Mouse (Mus musculus): ENCODE results near the gene Spg11. TPM values are rescaled to one million over a fixed set of nuclear protein-coding genes. Genes with fewer than 3 reads are reported as not detected.

The Spg11 gene
- 12.2 and 13.2 TPM in 2 replicates for total RNA-seq (2014; fragmentation: Nextera tagmentation)
- total RNA-seq (2017): 10.7 and 12.5 TPM in 2 replicates

DNA sequence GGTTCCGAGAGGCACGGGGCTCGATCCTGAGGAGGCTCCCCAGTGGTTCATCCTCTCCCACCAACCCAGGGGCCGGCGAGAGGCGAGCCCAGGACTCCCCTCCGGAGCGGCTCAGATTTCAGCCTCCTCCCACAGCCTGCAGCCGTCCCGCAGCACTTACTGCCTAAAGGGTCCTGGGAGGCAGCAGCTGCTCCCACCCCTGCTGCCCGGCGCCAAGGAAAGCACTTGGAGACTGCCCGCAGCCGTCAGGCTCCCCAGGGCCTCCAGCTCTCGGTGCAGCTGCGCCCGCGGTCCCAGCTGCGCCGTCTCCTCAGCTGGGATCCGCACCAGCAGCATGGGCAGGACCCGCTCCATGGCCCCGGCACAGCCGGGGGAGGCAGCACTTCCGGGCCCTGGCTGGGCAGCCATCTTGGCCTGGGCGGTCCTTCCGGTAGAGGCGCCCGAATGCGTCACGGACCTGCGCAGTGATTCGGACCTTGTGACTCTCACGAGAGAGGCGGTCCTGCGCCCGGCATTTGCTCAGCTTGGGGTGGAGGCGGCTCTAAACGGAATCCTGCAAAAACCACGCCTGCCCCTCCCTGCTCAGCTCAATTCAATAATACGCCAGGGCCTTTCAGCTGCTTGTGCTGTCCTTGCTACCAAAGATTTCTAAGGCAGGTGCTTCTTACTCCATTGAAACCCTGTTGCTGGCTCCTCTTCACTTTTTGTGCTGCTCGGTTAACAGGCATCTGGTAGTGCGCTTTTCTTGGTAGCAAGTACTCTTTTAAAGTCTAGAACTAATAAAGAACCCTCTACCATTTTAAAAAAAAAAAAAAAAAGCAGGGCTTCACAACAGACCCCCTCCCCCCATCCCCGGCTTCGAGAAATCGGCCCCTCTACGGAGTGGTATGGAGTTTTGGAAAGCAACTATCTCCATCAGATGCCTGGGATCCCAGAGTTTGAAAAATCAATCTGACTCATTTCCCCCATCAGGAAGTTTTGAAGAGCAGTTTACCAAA, at the start of gene Spg11:
TSS of gene Spg11 (minus strand) at position 426 of the 998 bp plus-strand sequence.
- peak; percentile 99 for ATAC-seq (replicated peaks; ENCODE audit: poor library complexity, severe bottlenecking)

DNA sequence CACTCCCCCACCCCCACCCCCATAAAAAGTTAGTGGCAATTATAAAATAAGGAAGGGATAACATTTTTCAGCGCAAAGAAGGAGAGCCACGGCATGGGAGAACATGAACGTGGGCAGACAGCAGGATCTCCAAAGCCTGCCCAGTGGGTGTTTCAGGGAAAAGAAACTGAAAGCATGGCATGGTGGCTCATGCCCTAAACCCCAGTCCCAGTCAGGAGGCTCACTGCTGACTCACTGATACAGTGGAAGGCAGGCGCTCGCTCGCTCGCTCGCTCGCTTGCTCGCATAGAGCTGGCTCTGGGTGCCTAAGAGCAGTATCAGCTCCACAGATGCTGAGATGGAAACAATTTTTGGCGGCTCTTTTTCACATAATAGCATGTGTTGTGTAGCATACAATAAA, 46.1 kb upstream of the Spg11 start:
- ATAC-seq (replicated peaks; ENCODE audit: poor library complexity, severe bottlenecking): peak; percentile 88

DNA sequence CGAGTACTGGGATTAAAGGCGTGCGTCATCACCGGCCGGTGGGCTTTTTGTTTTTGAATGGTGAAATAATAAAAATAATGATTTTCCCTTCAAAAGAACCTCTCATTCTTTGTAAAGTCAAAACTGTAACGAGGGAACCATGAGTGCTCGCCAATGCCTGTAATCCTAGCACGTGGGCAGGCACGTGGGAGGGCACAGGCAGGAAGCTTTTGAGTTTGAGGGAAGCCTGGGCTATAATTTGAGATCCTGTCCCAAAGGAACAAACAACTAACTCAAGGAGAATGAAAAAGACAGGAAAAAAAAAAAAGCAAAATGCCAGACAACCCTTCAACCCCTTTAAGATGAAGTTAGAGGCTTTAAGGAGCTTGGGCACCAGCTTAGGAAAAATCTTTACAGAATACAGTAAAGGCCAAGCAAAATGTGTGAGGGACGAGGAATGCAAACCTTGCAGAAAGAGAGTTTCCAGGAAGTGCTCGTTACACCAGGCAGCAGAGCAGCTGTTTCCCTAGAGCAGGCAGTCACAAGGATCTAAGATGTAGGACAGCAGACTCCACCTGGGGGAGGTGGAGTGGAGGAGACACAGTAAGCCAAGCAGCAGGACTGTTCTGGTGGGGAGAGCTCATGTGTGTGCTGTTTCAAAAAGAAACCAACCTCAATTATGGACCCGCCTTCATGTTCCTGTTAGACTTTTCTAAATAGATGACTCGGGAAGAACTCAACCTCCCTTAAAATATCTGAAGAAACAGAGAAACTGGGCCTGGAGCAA, 45.4 kb upstream of the Spg11 start:
- peak; percentile 41 for ATAC-seq (replicated peaks; ENCODE audit: poor library complexity, severe bottlenecking)

DNA sequence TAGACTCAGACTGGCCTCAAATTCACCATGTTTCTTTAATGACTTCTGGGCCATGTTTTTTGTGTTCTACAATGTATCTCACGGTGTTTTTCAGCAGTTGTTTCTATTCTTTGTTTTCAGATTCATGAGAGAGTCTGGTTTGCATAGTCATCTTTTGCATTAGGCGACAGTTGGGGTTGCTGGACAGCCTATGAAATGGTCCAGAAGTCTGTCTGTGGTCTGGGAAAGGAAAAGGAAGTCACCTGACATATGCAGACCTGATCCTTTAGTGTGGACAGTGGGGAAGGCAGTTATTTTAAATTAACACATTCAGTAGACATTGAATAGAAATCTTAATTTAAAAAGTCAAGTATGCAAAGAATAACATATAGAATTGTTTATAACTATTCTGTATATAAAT, 44.3 kb upstream of the Spg11 start:
- ATAC-seq (replicated peaks; ENCODE audit: poor library complexity, severe bottlenecking): 0 out of 2 replicates have a peak, but pooled peaks have one; percentile 19

DNA sequence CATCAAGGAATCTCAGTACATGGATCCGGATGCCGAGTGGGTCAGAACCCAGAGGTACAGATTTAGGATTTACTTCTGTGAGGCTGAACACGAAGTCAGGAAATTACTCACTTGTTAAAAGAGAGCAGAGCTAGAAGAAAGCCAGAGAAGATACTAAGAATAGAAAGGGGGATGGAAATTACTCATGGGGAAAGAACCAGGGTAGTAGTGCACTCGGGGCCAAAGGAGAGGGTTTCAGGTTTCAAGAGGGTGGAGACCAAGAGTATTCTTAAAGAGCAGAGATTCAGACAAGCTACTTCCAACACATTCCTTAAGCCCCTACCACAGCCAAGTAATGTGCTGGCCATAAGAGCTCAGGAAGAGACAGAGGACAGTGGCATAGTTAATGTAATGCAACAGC, 43.4 kb upstream of the Spg11 start:
- ATAC-seq (replicated peaks; ENCODE audit: poor library complexity, severe bottlenecking): no peak

DNA sequence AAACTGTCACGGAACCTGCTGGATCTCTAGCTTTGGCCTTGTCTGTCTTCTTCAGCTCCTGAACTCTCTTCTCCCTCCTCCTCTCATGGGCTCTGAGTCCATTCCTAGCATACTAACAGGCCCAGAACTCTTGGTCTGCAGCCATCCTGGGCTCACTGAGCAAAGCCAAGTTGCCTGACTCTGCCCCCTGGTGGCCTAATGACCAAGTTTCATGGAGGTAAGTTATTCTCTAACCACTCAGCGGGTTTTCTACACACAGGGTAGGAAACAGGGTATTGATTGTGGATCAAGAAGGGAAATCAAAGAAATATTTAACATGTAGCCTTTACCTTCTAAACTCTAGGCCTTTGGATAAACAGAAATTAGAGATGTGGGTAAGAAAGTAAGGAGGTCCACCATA, 42.5 kb upstream of the Spg11 start, which contains the start of gene Trim69:
TSS of gene Trim69 (plus strand) at position 21 of the 400 bp plus-strand sequence.
- peak; percentile 51 for ATAC-seq (replicated peaks; ENCODE audit: poor library complexity, severe bottlenecking)

DNA sequence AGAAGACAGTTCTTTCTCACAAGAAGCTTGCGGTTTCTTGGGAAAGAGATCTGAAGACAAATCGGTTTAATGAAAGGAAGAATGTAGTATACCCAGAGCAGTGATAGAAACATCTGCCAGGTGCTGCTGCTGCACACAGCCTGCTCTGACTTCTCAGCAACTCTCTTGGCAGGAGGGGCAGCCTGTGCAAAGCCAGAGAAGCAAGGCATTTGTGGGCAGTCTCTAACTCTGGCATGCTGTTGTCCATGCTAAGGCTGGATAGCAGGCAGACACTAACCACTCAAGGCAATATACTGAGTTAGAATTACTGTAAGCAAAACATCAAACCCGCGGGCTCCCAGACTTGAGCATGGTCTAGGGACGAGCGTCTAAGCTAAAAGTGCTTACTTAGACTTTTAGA, 41.5 kb upstream of the Spg11 start:
- no peak for ATAC-seq (replicated peaks; ENCODE audit: poor library complexity, severe bottlenecking)

DNA sequence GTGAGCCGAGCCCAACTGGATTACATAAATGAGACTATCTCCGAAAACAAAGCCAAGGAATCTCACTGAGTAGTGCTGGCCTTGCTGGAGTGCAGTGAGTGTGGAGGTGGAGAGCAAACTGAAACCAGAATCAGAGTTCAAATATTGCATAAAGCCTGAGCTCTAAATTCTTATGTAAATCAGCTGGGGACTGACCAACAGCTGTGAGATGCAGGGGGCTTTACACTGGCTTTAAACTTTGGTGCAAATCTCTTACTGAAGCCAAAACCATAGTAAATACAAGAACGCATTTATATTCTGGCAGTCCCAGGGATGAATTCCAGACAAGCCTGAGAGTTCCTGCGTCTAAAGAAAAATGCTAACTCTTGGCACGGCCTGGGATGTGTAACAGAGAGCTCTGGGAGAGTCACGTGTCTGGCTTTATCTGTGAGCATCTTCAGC, 40.2 kb upstream of the Spg11 start:
- no peak for ATAC-seq (replicated peaks; ENCODE audit: poor library complexity, severe bottlenecking)

DNA sequence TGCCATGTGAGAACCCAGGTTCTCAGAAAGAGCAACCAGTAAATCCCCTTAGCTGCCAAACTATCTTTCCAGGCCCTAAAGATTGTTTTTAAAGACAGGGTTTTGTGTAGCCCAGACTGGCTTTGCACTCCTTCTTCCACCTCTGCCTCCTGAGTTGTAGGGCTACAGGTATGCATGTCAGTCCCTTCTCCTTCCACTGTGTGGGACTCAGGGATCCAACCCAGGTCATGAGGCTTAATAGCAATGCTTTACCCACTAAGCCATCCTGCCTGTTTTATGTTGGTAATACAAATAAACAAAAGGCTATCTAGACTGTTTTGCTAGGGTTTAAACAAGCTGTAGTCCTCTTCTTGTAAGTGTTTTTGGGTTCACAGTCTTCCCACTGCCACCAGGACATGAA, 39.4 kb upstream of the Spg11 start:
- ATAC-seq (replicated peaks; ENCODE audit: poor library complexity, severe bottlenecking): no peak

DNA sequence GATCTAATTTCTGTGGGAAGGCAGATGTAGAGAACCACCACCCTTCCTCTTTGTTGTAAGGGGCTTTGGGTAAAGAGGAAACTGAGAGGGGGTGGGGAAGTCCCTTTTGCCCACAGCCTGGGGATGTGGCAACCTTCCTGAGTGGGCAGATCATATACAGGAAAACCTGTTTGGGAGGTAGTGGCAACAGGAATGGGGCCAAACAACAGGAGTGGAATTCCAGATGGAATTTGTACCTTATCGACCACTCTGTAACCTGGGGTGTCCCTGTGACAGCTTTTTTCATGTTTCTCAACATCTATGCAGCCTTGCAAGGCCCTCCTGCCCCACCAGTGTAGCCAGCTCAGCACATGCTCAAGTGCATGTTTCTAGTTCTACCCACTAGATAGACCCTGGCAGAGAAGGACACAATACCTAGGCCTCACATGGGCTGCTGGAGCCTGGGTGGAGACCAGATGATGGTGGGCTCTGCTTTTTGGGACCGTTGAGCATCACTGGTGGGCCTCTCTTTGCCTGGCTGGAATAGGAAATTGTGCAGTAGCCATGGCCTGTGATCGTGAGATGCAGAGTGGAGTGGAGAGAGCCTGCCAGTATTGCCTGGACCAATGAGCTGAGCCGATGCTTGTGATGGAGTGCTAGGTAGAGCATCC, 38.0 kb upstream of the Spg11 start:
- ATAC-seq (replicated peaks; ENCODE audit: poor library complexity, severe bottlenecking): peak; percentile 81

DNA sequence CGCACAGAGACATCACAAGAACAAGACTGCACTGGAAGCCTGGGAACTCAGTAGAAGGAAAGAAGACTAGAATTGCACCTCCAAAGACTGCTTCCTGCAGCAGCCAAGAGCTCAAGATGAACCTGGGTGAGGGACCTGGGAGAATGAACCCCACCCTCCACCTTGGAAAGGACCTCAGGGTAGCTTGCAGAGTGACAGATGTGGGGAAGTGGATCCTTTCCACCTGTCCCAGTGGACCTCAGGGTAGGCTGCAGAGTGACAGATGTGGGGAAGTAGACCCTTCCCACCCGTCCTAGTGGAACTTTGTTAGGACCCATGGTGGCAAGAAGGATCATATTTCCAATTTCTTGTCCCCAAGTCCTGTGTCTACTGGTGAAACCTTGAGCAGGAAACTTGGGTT, 37.1 kb upstream of the Spg11 start:
- no peak for ATAC-seq (replicated peaks; ENCODE audit: poor library complexity, severe bottlenecking)

DNA sequence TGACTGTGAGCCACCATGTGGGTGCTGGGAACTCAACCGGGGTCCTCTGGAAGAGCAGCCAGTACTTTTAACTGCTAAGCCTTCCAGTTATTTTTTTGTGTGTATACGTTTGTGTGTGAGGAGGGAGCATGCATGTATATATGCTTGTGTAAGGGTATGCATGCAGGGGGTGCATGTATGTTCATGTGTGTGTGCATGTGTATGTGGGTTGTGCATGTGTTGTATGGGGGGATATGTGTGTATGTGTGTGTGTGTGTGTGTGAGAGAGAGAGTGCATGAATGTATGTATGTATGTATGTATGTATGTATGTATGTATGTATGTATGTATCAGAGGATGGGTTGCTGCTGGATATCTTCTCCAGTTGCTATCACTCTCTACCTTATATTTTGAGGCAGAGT, 36.3 kb upstream of the Spg11 start:
- ATAC-seq (replicated peaks; ENCODE audit: poor library complexity, severe bottlenecking): no peak

DNA sequence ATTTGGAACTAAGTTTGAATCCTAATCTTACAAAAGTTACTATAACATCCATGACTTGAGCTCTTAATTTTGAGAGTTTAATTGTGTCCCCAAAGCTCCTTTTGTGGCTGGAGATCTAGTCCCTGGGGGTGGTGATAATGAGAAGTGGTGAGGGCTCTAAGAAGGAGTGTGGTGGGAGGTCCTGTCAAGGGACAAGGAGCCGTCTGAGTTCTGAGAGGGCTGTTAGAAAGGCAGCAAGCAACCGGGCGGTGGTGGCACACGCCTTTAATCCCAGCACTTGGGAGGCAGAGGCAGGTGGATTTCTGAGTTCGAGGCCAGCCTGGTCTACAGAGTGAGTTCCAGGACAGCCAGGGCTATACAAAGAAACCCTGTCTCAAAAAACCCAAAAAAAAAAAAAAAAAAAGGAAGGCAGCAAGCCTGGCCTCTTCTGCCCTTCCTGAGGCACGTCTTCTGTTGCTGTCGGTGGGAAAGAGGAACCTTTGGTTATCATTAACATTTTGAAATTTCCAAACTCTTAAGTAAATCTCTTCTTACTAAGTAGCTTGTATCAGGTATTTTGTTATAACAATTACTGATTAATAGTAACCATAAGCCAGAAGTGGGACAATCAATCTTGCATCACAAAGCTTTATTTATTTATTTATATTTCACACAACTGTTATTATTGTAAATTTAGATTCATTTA, 35.6 kb upstream of the Spg11 start:
- peak; percentile 47 for ATAC-seq (replicated peaks; ENCODE audit: poor library complexity, severe bottlenecking)

DNA sequence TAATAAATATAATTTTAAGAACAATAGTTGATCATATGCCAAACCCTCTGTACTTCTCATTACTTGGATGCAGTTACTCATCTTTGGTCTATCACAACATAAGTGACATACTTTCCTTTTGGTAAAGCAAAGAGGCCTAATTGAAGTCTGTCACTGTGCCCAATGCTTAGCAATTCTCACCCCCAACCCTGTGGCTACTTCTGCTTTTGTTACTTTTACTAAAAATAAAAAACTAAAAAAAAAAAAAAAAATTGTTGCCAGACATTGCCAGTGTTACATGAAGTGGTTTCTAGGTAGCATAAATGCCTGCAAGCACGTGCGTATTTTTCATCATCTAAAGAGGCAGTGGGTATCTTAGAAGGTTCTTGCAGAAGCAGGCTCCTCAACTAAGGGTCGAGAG, 34.7 kb upstream of the Spg11 start:
- peak; percentile 9; the same call in 1 of the 2 replicates for ATAC-seq (replicated peaks; ENCODE audit: poor library complexity, severe bottlenecking)

DNA sequence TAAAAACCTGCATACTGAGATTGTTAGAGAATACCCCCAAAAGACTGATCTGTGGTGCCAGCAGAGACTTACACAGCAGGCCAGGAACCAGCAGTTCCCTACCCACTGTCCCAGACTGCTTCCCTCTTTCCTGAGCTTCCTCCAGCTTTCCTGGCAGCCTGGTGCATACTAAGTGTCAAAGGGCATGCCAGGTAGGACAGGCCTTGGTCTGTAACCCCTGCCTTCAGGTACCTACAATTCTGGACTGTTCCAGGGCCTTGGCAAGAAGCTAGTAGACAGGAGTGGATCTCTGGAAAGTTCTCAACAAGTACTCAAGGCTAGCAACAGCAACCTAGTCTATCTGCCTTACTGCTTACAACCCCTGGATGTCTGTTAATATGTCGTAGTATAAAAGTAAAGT, 33.0 kb upstream of the Spg11 start:
- no peak for ATAC-seq (replicated peaks; ENCODE audit: poor library complexity, severe bottlenecking)

DNA sequence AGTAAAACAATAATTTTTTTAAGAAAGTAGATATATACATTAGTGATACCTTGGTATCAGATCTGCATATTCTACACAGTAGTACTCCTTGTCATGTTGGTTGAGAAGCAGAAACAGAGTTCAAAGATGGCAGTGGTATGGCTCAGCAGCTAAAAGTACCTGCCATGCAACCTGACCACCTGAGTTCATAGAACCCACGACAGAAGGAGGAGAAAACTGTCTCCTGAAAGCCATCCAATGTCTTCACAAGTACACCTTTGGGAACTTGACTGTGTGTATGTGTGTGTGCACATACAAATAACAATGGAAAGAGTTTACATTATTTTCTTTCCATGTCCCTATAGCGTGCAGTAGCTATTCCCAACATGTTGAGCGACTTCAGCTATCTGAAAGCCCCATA, 31.5 kb upstream of the Spg11 start:
- ATAC-seq (replicated peaks; ENCODE audit: poor library complexity, severe bottlenecking): no peak

DNA sequence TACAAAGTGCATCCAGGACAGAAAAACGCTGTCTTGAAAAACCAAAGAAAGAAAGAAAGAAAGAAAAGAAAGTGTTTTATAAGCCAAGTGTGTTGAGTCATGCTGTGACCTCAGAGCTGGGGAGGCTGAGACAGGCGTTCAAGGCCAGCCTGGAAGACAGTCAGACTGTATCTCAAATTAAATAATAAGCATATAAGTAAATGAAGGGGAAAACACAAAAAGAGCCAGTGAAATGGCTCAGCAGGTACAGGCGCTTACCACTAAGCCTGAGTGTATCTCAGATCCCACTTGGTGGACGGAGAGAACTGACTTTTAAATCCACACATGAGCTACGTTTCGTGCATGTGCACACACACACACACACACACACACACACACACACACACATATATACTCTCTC, 31.1 kb upstream of the Spg11 start:
- no peak for ATAC-seq (replicated peaks; ENCODE audit: poor library complexity, severe bottlenecking)

DNA sequence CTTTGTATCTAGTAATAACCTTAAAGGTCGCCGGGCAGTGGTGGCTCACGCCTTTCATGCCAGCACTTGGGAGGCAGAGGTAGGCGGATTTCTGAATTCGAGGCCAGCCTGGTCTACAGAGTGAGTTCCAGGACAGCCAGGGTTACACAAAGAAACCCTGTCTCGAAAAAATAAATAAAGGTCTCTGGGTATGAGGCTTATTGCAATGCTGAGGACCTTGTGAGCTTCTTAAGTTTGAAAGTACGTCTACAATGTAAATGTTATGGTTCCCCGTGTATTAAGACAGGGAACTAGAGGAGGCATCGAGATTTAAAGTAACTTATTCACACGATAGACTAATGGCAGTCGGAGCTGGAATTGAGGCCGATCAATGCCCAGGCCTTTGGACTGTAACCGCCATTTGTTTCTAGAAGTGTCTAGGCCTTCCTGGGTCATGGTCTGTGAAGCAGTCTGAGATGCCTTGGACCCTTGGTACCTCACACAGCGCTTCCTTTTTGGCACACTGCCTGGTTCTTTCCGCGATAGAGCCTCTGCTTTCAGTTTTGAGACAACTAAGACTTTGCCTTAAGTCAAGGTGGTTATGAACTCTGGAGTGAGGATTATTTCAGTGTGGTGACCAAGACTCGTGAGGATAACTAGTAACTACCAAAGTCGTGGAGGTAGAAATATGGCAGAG, 30.2 kb upstream of the Spg11 start:
- ATAC-seq (replicated peaks; ENCODE audit: poor library complexity, severe bottlenecking): peak; percentile 22

DNA sequence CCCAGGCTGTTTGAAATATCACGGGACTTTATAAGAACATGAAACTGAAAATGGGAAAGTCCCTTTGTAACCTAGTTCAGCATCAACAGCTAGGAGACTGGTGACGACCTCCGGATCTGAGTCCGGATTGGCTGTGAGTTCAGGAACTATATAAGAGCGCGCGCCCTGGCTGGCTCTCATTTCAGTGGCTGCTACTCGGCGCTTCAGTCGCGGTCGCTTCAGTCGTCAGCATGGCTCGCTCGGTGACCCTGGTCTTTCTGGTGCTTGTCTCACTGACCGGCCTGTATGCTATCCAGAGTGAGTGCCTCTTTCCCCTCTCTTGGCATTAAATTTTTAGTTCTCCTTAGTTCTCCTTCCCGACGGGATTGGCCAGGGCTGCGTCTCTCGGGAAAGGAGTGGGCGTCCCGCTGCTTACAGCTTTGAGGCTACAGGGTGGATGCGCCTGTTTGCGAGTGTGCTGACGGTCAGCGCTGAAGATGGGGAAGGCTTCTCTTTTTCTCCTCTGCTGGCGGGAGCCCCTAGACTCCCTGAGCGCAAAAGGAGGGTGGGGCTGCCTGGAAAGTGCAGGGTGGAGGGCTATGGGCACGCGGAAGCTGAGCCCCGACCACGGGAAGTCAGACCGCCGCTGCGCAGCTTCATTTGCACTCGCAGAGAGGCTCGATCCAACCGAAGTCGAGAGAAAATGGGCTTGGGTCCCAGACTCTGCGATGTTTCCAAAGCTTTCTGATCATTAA, 29.5 kb upstream of the Spg11 start, which contains the start of gene B2m:
TSS of gene B2m (plus strand) at position 179 of the 734 bp plus-strand sequence.
- peak; percentile 83 for ATAC-seq (replicated peaks; ENCODE audit: poor library complexity, severe bottlenecking)
